Mouse (Mus musculus) intestine, embryonic 14.5 days (tissue): ENCODE results near the gene Rarb. TPM values are rescaled to one million over a fixed set of nuclear protein-coding genes. Genes with fewer than 3 reads are reported as not detected.

ENCODE experiments used
- ATAC-seq: fragments of 200-750 bp; cut with Nextera tagmentation; replicated peaks from 2 replicates; pipeline ENCODE4 v1.8.0; 2017; ENCODE audit warnings: low read depth, moderate number of reproducible peaks, moderate TSS enrichment, moderate library complexity; ENCODE audit not compliant: low FRiP score, low TSS enrichment
- DNase-seq: peaks from one replicate; pipeline ENCODE4 v3.0.0-alpha.2; 2018; ENCODE audit warnings: low spot score
- H3K27ac ChIP-seq: fragments of 300-500 bp; sonication (generic); 2 replicates; pipeline ENCODE4 v1.5.1; 2014; ENCODE audit warnings: low read depth, mild to moderate bottlenecking, control low read depth
- H3K27me3 ChIP-seq: fragments of 300-500 bp; sonication (generic); replicated peaks from 2 replicates; pipeline ENCODE4 v1.6.1; 2014; ENCODE audit warnings: low read length, control low read depth; ENCODE audit not compliant: control insufficient read depth, insufficient read depth
- H3K36me3 ChIP-seq: fragments of 300-500 bp; sonication (generic); 2 replicates; pipeline ENCODE4 v1.6.1; 2014; ENCODE audit warnings: low read length, control low read depth; ENCODE audit not compliant: control insufficient read depth, insufficient read depth
- H3K4me1 ChIP-seq: fragments of 300-500 bp; sonication (generic); replicated peaks from 2 replicates; pipeline ENCODE4 v1.6.1; 2014; ENCODE audit warnings: low read length, control low read depth, mixed read lengths; ENCODE audit not compliant: control insufficient read depth, insufficient read depth
- H3K4me2 ChIP-seq: fragments of 300-500 bp; sonication (generic); 2 replicates; pipeline ENCODE4 v1.6.1; 2014; ENCODE audit warnings: low read length
- H3K4me3 ChIP-seq: fragments of 300-500 bp; sonication (generic); 2 replicates; pipeline ENCODE4 v1.5.1; 2014; ENCODE audit warnings: low read depth, low read length, control low read depth, mixed read lengths
- H3K9ac ChIP-seq: fragments of 300-500 bp; sonication (generic); 2 replicates; pipeline ENCODE4 v1.6.1; 2014; ENCODE audit warnings: mild to moderate bottlenecking, low read length
- H3K9me3 ChIP-seq: fragments of 300-500 bp; sonication (generic); 2 replicates; pipeline ENCODE4 v1.6.1; 2016; ENCODE audit warnings: low read length, control low read depth; ENCODE audit not compliant: control insufficient read depth
- WGBS: fragments of 180-500 bp; shearing (Covaris S2); extraction: QIAGEN DNeasy Blood & Tissue Kit; methylation state at CpG from one replicate; pipeline ENCODE4 v1.1.7; 2014; 5-methylcytosine and 5-hydroxymethylcytosine counted together
- polyA plus RNA-seq: library from polyadenylated mRNA; unstranded; fragments of >200 nt; fragmentation: Nextera tagmentation; extraction: Ambion mirVana; gene quantifications from 2 replicates; pipeline ENCODE4 v1.2.1, GENCODE M21; 2014

The Rarb gene
- polyA plus RNA-seq, 1 experiment from 2014 or later: 20.6 TPM

GRCm38 (mm10) chr14:16561496-16562170 is 257.3 kb downstream of the Rarb start:
- no peaks in the 10 kb centered on the region for H3K36me3 ChIP-seq
- ATAC-seq: no peak
- H3K4me3 ChIP-seq: no peak overlapping the region
- no peaks in the 10 kb centered on the region for H3K9me3 ChIP-seq
- no peak for DNase-seq
- no peak overlapping the region for H3K9ac ChIP-seq
- H3K27ac ChIP-seq: no peak overlapping the region
- no peaks in the 10 kb centered on the region for H3K27me3 ChIP-seq
- peaks cover 18% of the 10 kb centered on the region for H3K4me1 ChIP-seq
- H3K4me2 ChIP-seq: no peak overlapping the region
- 88% methylated on average over 6 of the region's 6 CpGs for WGBS

GRCm38 (mm10) chr14:16559294-16560217 is 259.4 kb downstream of the Rarb start:
- H3K27ac ChIP-seq: no peak overlapping the region
- no peak for ATAC-seq

GRCm38 (mm10) chr14:16558033-16558432 is 260.9 kb downstream of the Rarb start:
- WGBS: 93% methylated on average over 2 of the region's 2 CpGs
- Histone ChIP-seq H3K36me3 (no peaks in the 10 kb centered on the region), H3K4me1 (peaks cover 28% of the 10 kb centered on the region), H3K27ac (no peak overlapping the region), H3K4me2 (no peak overlapping the region), H3K4me3 (no peak overlapping the region), H3K9me3 (no peaks in the 10 kb centered on the region), H3K9ac (no peak overlapping the region), H3K27me3 (no peaks in the 10 kb centered on the region)
- ATAC-seq (no peak), DNase-seq (no peak)

More at GRCm38 (mm10) chr14:16559294-16560217, 259.4 kb downstream of the Rarb start:
- WGBS: 63% methylated on average over 12 of the region's 12 CpGs
- DNase-seq: no peak
- H3K27me3 ChIP-seq: no peaks in the 10 kb centered on the region
- H3K4me1 ChIP-seq: peaks cover 30% of the 10 kb centered on the region
- H3K4me3 ChIP-seq: no peak overlapping the region
- no peak overlapping the region for H3K9ac ChIP-seq
- no peak overlapping the region for H3K4me2 ChIP-seq
- H3K9me3 ChIP-seq: no peaks in the 10 kb centered on the region
- no peaks in the 10 kb centered on the region for H3K36me3 ChIP-seq

- H3K36me3 ChIP-seq: no peaks in the 10 kb centered on the region
- no peaks in the 10 kb centered on the region for H3K9me3 ChIP-seq
- H3K27ac ChIP-seq: peak overlapping the region; percentile 14; the same call in 1 of the 2 replicates
- 42% methylated on average over 12 of the region's 12 CpGs for WGBS
- ATAC-seq (peak; percentile 57; the same call in 1 of the 2 replicates), DNase-seq (no peak)
- H3K9ac ChIP-seq: no peak overlapping the region
- H3K4me3 ChIP-seq: no peak overlapping the region
- peaks cover 22% of the 10 kb centered on the region for H3K4me1 ChIP-seq
- H3K27me3 ChIP-seq: no peaks in the 10 kb centered on the region
- H3K4me2 ChIP-seq: no peak overlapping the region
Observed at GRCm38 (mm10) chr14:16554643-16555459, 264.1 kb downstream of the Rarb start.

- Histone ChIP-seq H3K36me3 (no peaks in the 10 kb centered on the region), H3K27me3 (no peaks in the 10 kb centered on the region), H3K9me3 (no peaks in the 10 kb centered on the region), H3K4me3 (no peak overlapping the region), H3K27ac (no peak overlapping the region), H3K9ac (no peak overlapping the region), H3K4me2 (no peak overlapping the region), H3K4me1 (peaks cover 17% of the 10 kb centered on the region)
- whole genome bisulfite sequencing: 27% methylated on average over 1 of the region's 1 CpGs
- no peak for DNase-seq
- ATAC-seq: no peak
Observed at GRCm38 (mm10) chr14:16554319-16554642, 264.7 kb downstream of the Rarb start.

GRCm38 (mm10) chr14:16552293-16552692 is 266.7 kb downstream of the Rarb start:
- no peaks in the 10 kb centered on the region for H3K36me3 ChIP-seq
- no peaks in the 10 kb centered on the region for H3K9me3 ChIP-seq
- no peak overlapping the region for H3K27ac ChIP-seq
- peaks cover 14% of the 10 kb centered on the region for H3K4me1 ChIP-seq
- no peak overlapping the region for H3K9ac ChIP-seq
- 78% methylated on average over 1 of the region's 1 CpGs for WGBS
- ATAC-seq (no peak), DNase-seq (no peak)
- no peak overlapping the region for H3K4me3 ChIP-seq
- H3K27me3 ChIP-seq: no peaks in the 10 kb centered on the region
- no peak overlapping the region for H3K4me2 ChIP-seq

- no peak overlapping the region for H3K9ac ChIP-seq
- H3K4me2 ChIP-seq: no peak overlapping the region
- DNase-seq (no peak), ATAC-seq (no peak)
- WGBS: 100% methylated on average over 1 of the region's 1 CpGs
- H3K4me3 ChIP-seq: no peak overlapping the region
- no peaks in the 10 kb centered on the region for H3K9me3 ChIP-seq
- H3K4me1 ChIP-seq: peaks cover 14% of the 10 kb centered on the region
- H3K27ac ChIP-seq: no peak overlapping the region
- no peaks in the 10 kb centered on the region for H3K27me3 ChIP-seq
- no peaks in the 10 kb centered on the region for H3K36me3 ChIP-seq
Observed at GRCm38 (mm10) chr14:16551843-16552242, 267.1 kb downstream of the Rarb start.

- no peak overlapping the region for H3K4me3 ChIP-seq
- H3K4me2 ChIP-seq: no peak overlapping the region
- DNase-seq (no peak), ATAC-seq (no peak)
- H3K9ac ChIP-seq: no peak overlapping the region
- no peaks in the 10 kb centered on the region for H3K9me3 ChIP-seq
- H3K27me3 ChIP-seq: no peaks in the 10 kb centered on the region
- H3K4me1 ChIP-seq: no peaks in the 10 kb centered on the region
- 90% methylated on average over 8 of the region's 8 CpGs for WGBS
- H3K36me3 ChIP-seq: no peaks in the 10 kb centered on the region
- H3K27ac ChIP-seq: no peak overlapping the region
Observed at GRCm38 (mm10) chr14:16548200-16548576, 270.8 kb downstream of the Rarb start.
